Mouse (Mus musculus) midbrain, embryonic 16.5 days (tissue): ENCODE measurements around the gene Tmod4. TPM values are rescaled to one million over a fixed set of nuclear protein-coding genes. Genes with fewer than 3 reads are reported as not detected.

Source experiments
- ATAC-seq: fragments of 200-750 bp; cut with Nextera tagmentation; 2 replicates; pipeline ENCODE4 v1.8.0; 2017; ENCODE audit warnings: moderate TSS enrichment
- H3K27ac ChIP-seq: fragments of 300-500 bp; sonication (generic); 2 replicates; pipeline ENCODE4 v1.5.1; 2014; ENCODE audit warnings: mild to moderate bottlenecking, low read length, mixed read lengths
- H3K27me3 ChIP-seq: fragments of 300-500 bp; sonication (generic); 2 replicates; pipeline ENCODE4 v1.6.1; 2014; ENCODE audit warnings: low read depth, low read length, mixed read lengths; ENCODE audit not compliant: control insufficient read depth, insufficient read depth
- H3K36me3 ChIP-seq: fragments of 300-500 bp; sonication (generic); 2 replicates; pipeline ENCODE4 v1.6.1; 2014; ENCODE audit warnings: mild to moderate bottlenecking, low read length, moderate library complexity, mixed read lengths; ENCODE audit not compliant: control insufficient read depth, insufficient read depth
- H3K4me1 ChIP-seq: fragments of 300-500 bp; sonication (generic); 2 replicates; pipeline ENCODE4 v1.6.1; 2014; ENCODE audit warnings: mild to moderate bottlenecking, low read length, mixed read lengths; ENCODE audit not compliant: control insufficient read depth, insufficient read depth
- H3K4me2 ChIP-seq: fragments of 300-500 bp; sonication (generic); 2 replicates; pipeline ENCODE4 v1.6.1; 2014; ENCODE audit warnings: mild to moderate bottlenecking, low read length, mixed read lengths
- H3K4me3 ChIP-seq: fragments of 300-500 bp; sonication (generic); 2 replicates; pipeline ENCODE4 v1.5.1; 2014; ENCODE audit warnings: low read depth, mild to moderate bottlenecking, low read length, moderate library complexity, mixed read lengths
- H3K9ac ChIP-seq: fragments of 300-500 bp; sonication (generic); 2 replicates; pipeline ENCODE4 v1.6.1; 2014; ENCODE audit warnings: low read depth, low read length, mixed read lengths
- H3K9me3 ChIP-seq: fragments of 300-500 bp; sonication (generic); replicated peaks from 2 replicates; pipeline ENCODE4 v1.6.1; 2014; ENCODE audit warnings: mild to moderate bottlenecking, low read length, mixed read lengths; ENCODE audit not compliant: control insufficient read depth, poor library complexity, severe bottlenecking
- WGBS: fragments of 180-500 bp; shearing (Covaris S2); extraction: QIAGEN DNeasy Blood & Tissue Kit; methylation state at CpG from one replicate; pipeline ENCODE4 v1.1.7; 2014; 5-methylcytosine and 5-hydroxymethylcytosine counted together
- polyA plus RNA-seq: library from polyadenylated mRNA; unstranded; fragments of >200 nt; fragmentation: Nextera tagmentation; extraction: Ambion mirVana; gene quantifications from 2 replicates; pipeline ENCODE4 v1.2.1, GENCODE M21; 2015

Gene Tmod4
- polyA plus RNA-seq, 1 experiment from 2014 or later = 1.1 TPM

DNA sequence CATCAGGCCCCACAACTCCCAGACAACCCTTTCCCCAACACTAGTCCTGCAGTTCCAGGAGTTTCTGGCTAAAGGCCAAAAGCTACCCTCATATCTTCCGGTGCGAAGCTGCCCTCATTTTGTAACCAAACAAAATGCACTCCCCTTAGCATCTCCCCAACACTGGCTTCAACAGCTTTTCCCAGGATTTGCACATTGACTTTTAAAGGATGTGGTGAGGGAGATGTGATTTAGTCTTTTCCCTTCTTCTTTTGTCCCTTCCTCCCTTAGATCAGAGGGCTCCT, 38.0 kb downstream of the Tmod4 start:
- Histone ChIP-seq H3K9ac (peak overlapping the region; percentile 75), H3K4me2 (peak overlapping the region; percentile 81), H3K36me3 (peaks cover 14% of the 10 kb centered on the region), H3K9me3 (no peaks in the 10 kb centered on the region), H3K4me3 (peak overlapping the region; percentile 91), H3K27ac (peak overlapping the region; percentile 88), H3K4me1 (peaks cover 28% of the 10 kb centered on the region), H3K27me3 (no peaks in the 10 kb centered on the region)
- 11% methylated on average over 2 of the region's 2 CpGs for WGBS
- no peak for ATAC-seq

- Histone ChIP-seq H3K4me1 (peaks cover 28% of the 10 kb centered on the region), H3K4me2 (peak overlapping the region; percentile 81), H3K27ac (no peak overlapping the region), H3K9ac (peak overlapping the region; percentile 75), H3K27me3 (peaks cover under 1% of the 10 kb centered on the region; the same call in 1 of the 2 replicates), H3K36me3 (peaks cover 25% of the 10 kb centered on the region), H3K9me3 (no peaks in the 10 kb centered on the region), H3K4me3 (no peak overlapping the region)
- WGBS = 59% methylated on average over 11 of the region's 11 CpGs
- ATAC-seq = no peak
These were observed 39.4 kb downstream of the Tmod4 start for GRCm38 (mm10) chr3:95163419-95164255.

GRCm38 (mm10) chr3:95164256-95164550, 39.9 kb downstream of the Tmod4 start:
- Histone ChIP-seq H3K27ac (no peak overlapping the region), H3K4me1 (peaks cover 28% of the 10 kb centered on the region), H3K36me3 (peaks cover 30% of the 10 kb centered on the region), H3K9me3 (no peaks in the 10 kb centered on the region), H3K9ac (no peak overlapping the region), H3K27me3 (peaks cover 5% of the 10 kb centered on the region; the same call in 1 of the 2 replicates), H3K4me3 (no peak overlapping the region), H3K4me2 (no peak overlapping the region)
- 75% methylated on average over 4 of the region's 5 CpGs for WGBS
- no peak for ATAC-seq

- no peak for ATAC-seq
- Histone ChIP-seq H3K4me1 (peaks cover 26% of the 10 kb centered on the region), H3K4me2 (no peak overlapping the region), H3K27me3 (peaks cover 11% of the 10 kb centered on the region; the same call in 1 of the 2 replicates), H3K9ac (no peak overlapping the region), H3K27ac (no peak overlapping the region), H3K9me3 (no peaks in the 10 kb centered on the region), H3K4me3 (no peak overlapping the region), H3K36me3 (peaks cover 34% of the 10 kb centered on the region)
- 87% methylated on average over 5 of the region's 5 CpGs for WGBS
These were observed 40.6 kb downstream of the Tmod4 start for GRCm38 (mm10) chr3:95164840-95165239.

GRCm38 (mm10) chr3:95169996-95170395, 45.7 kb downstream of the Tmod4 start:
- H3K4me2 ChIP-seq = no peak overlapping the region
- H3K4me1 ChIP-seq = peaks cover 6% of the 10 kb centered on the region
- no peak for ATAC-seq
- no peak overlapping the region for H3K27ac ChIP-seq
- no peak overlapping the region for H3K9ac ChIP-seq
- 90% methylated on average over 10 of the region's 10 CpGs for WGBS
- peaks cover 16% of the 10 kb centered on the region for H3K27me3 ChIP-seq
- H3K4me3 ChIP-seq = no peak overlapping the region
- peaks cover 55% of the 10 kb centered on the region for H3K36me3 ChIP-seq
- no peaks in the 10 kb centered on the region for H3K9me3 ChIP-seq

DNA sequence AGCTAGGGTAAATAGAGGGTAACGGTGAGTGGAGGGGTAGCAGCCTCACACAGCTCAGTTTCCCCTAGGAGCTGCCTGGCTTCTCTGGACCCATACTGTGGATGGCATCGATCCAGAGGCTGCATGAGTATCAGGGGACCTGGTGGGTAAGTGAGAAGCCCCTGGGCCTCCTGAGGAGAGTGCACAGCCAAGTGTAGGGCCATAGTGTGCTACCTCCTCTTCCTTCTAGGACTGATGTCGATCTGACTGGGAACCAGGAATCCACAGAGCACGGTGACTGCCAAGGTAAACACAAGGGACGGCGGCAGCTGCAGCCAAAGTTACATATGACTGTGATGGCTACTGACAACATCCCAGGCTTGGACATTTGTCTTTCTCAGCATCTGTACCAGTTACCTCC, 46.8 kb downstream of the Tmod4 start:
- Histone ChIP-seq H3K36me3 (peaks cover 52% of the 10 kb centered on the region), H3K27ac (no peak overlapping the region), H3K4me2 (no peak overlapping the region), H3K4me3 (no peak overlapping the region), H3K4me1 (peaks cover 6% of the 10 kb centered on the region), H3K9ac (no peak overlapping the region), H3K27me3 (peaks cover 16% of the 10 kb centered on the region), H3K9me3 (no peaks in the 10 kb centered on the region)
- 85% methylated on average over 6 of the region's 6 CpGs for WGBS
- no peak for ATAC-seq

DNA sequence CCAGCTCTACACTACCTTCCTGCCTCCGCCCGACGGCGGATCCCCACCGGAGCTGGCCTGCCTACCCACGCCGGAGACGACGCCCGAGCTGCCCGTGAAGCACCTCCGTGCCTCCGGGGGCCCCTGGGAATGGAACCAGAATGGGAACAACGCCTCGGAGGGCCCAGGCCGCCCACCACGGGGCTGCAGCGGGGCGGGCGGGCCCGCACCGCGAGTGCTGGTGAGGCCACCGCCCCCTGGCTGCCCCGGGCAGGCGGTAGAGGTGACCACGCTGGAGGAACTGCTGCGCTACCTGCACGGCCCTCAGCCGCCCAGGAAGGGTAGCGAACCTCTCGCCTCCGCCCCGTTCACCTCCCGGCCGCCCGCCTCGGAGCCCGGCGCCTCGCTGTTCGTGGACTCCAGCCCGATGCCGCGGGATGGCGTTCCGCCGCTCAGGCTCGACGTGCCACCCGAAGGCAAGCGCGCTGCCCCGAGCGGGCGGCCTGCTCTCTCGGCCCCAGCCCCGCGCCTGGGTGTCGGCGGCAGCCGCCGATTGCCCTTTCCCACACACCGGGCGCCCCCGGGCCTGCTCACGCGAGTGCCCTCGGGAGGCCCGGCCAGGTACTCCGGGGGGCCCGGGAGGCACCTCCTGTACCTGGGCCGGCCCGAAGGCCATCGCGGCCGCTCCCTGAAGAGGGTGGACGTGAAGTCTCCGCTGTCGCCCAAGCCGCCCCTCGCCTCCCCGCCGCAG, 48.4 kb downstream of the Tmod4 start:
- H3K9me3 ChIP-seq = no peaks in the 10 kb centered on the region
- H3K27ac ChIP-seq = no peak overlapping the region
- H3K4me1 ChIP-seq = peaks cover 6% of the 10 kb centered on the region
- WGBS = 18% methylated on average over 71 of the region's 84 CpGs
- H3K4me2 ChIP-seq = no peak overlapping the region
- no peak overlapping the region; the same call in 1 of the 2 replicates for H3K4me3 ChIP-seq
- H3K36me3 ChIP-seq = peaks cover 41% of the 10 kb centered on the region
- no peak for ATAC-seq
- H3K9ac ChIP-seq = no peak overlapping the region; the same call in 1 of the 2 replicates
- peaks cover 16% of the 10 kb centered on the region for H3K27me3 ChIP-seq

DNA sequence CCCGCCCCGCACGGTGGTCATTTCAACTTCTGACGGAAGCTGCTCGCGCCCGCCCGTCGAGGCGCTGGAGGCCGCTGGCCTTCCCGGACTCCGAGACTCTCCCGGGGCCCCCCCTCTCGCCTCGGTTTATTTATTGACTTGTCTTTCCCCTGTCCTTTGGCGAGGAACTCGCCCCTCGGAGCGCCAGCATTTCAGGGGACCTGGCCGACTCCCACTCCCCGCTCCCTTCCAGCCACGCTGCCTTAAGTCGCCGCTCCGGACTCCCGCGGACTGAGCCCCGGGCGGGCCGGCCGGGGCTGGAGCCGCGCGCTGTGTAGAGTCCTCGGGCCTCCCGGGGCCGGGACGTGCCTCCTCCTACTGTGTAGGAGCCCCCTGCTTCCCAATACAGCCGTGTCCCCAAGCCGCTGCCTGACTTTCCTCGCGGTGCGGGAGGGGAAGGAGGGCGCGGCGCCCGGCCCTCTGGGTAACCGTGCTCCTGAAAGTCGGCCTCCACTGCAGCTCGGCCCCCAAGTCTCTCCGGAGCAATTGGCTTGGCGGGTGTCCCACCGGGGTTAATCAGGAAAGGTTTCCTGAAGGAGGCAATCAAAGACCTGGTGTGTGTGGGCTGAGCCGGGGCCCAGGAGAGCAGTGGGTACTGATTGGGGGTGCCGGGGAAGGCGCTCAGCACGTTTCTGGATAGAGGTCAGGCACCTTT, 49.1 kb downstream of the Tmod4 start:
- Histone ChIP-seq H3K27ac (no peak overlapping the region), H3K4me1 (peaks cover 6% of the 10 kb centered on the region), H3K4me3 (peak overlapping the region; percentile 11; the same call in 1 of the 2 replicates), H3K4me2 (peak overlapping the region; percentile 24), H3K27me3 (peaks cover 16% of the 10 kb centered on the region), H3K9ac (0 out of 2 replicates have a peak overlapping the region, but pooled peaks have one; percentile 32), H3K36me3 (peaks cover 36% of the 10 kb centered on the region), H3K9me3 (no peaks in the 10 kb centered on the region)
- peak; percentile 30; the same call in 1 of the 2 replicates for ATAC-seq
- WGBS = 5% methylated on average over 53 of the region's 58 CpGs
